ENCODE assay signal across 27 mouse cellular contexts in genomic region chr1:149949334-149949733, GRCm38 (mm10). TPM values are rescaled to one million over a fixed set of nuclear protein-coding genes. Genes with fewer than 3 reads are reported as not detected.
DNase-seq lines count a peak whose midpoint lies in the region; ATAC-seq lines count a peak whose summit lies in the region.
"Had no signal": no experiment of that assay in that cellular context is flagged by ENCODE, and none has a peak within 500 bp of the region (broad histone marks: within the 10 kb centered on the region; RNA-seq: fewer than 3 reads in every experiment).

No protein-coding gene starts in this region.

- H3K9me3 ChIP-seq in stomach, embryonic 14.5 days (ENCODE audit: control insufficient read depth, low read depth, low read length): no peaks in the 10 kb centered on the region
- H3K9me3 ChIP-seq: embryonic facial prominence, embryonic 10.5 days; embryonic facial prominence, embryonic 13.5 days; hindbrain, embryonic 12.5 days; hindbrain, embryonic 15.5 days had no signal

- DNase-seq in 3T3-L1 (ENCODE audit: low read depth, low spot score): peak; percentile 36
- peak; percentile 58 for DNase-seq in 416B (ENCODE audit: low read depth)
- DNase-seq in NIH3T3 (ENCODE audit: low read depth): peak; percentile 62
- no peak for DNase-seq in lung, postnatal 14 days
- DNase-seq in testis, postnatal 10 days (ENCODE audit: low spot score): no peak
- DNase-seq: adrenal gland, postnatal 10 days; adrenal gland, postnatal 36 days; B cell, adult 2 months; cerebellum, adult 11 months; cerebellum, adult 2 months; cerebellum, adult 9-11 months; cerebellum, postnatal 36 days; embryo, embryonic 11 days; forebrain, postnatal 0 days; gastrocnemius, adult 2 months; gastrocnemius, postnatal 14 days; heart, adult 11 months had no signal

- no peak overlapping the region for H3K4me3 ChIP-seq in stomach, embryonic 14.5 days (ENCODE audit: low read depth, low read length)
- H3K4me3 ChIP-seq: embryonic facial prominence, embryonic 10.5 days; embryonic facial prominence, embryonic 13.5 days; gastrocnemius, adult 2 months; hindbrain, embryonic 12.5 days; hindbrain, embryonic 15.5 days had no signal

- ATAC-seq in stomach, embryonic 14.5 days (ENCODE audit: insufficient number of reproducible peaks, insufficient read depth, low FRiP score, low read depth): peak; percentile 14; the same call in 1 of the 2 replicates
- no peak for ATAC-seq in inflammation-experienced regulatory T-cells, adult 6 months
- ATAC-seq in erythroid progenitor cell, adult 5-6 weeks (replicated peaks; ENCODE audit: low FRiP score, poor library complexity, severe bottlenecking): no peak
- ATAC-seq: forebrain, embryonic 14.5 days; forebrain, postnatal 0 days; Patski had no signal

- no peaks in the 10 kb centered on the region for H3K36me3 ChIP-seq in stomach, embryonic 14.5 days (ENCODE audit: control insufficient read depth, insufficient read depth, low read length)
- H3K36me3 ChIP-seq: embryonic facial prominence, embryonic 10.5 days; embryonic facial prominence, embryonic 13.5 days; hindbrain, embryonic 12.5 days; hindbrain, embryonic 15.5 days had no signal

- no peak overlapping the region for H3K4me2 ChIP-seq in stomach, embryonic 14.5 days (replicated peaks; ENCODE audit: low read depth, low read length)
- H3K4me2 ChIP-seq: embryonic facial prominence, embryonic 13.5 days; heart, embryonic 11.5 days; hindbrain, embryonic 12.5 days; hindbrain, embryonic 15.5 days had no signal

- H3K27me3 ChIP-seq in stomach, embryonic 14.5 days (ENCODE audit: control insufficient read depth, insufficient read depth, low read length): no peaks in the 10 kb centered on the region
- H3K27me3 ChIP-seq: embryonic facial prominence, embryonic 13.5 days; hindbrain, embryonic 12.5 days; hindbrain, embryonic 15.5 days; Patski had no signal

- H3K9ac ChIP-seq in stomach, embryonic 14.5 days (replicated peaks; ENCODE audit: low read depth, low read length): no peak overlapping the region
- H3K9ac ChIP-seq: embryonic facial prominence, embryonic 13.5 days; forebrain, postnatal 0 days; hindbrain, embryonic 12.5 days; hindbrain, embryonic 15.5 days had no signal

- H3K27ac ChIP-seq in stomach, embryonic 14.5 days (ENCODE audit: low read length): no peak overlapping the region
- H3K27ac ChIP-seq: embryonic facial prominence, embryonic 10.5 days; embryonic facial prominence, embryonic 13.5 days; gastrocnemius, adult 2 months; hindbrain, embryonic 12.5 days; hindbrain, embryonic 15.5 days had no signal

- H3K4me1 ChIP-seq in stomach, embryonic 14.5 days (ENCODE audit: control insufficient read depth, insufficient read depth, low read length): peaks cover 10% of the 10 kb centered on the region
- H3K4me1 ChIP-seq: hindbrain, embryonic 12.5 days; hindbrain, embryonic 15.5 days had no signal

- 71% methylated on average over 1 of the region's 1 CpGs for WGBS in stomach, embryonic 14.5 days

RNA-seq across cellular contexts. Expression of gene Pla2g4a, which starts 11.8 kb away (rescaled TPM):
- polyA plus RNA-seq in stomach, embryonic 14.5 days (2014; fragmentation: Nextera tagmentation; extraction: Ambion mirVana): 42.7 and 44.4 TPM in 2 replicates
- under 1 TPM in 1 of 3 experiments, not detected in 2; 0.58 TPM for polyA plus RNA-seq in inflammation-experienced regulatory T-cells, adult 6 months (2017; shearing (Covaris generic))
- total RNA-seq in erythroid progenitor cell, adult 5-6 weeks (2015; ENCODE audit: low replicate concordance): 5.4 and 9.4 TPM in 2 replicates
- total RNA-seq in erythroid progenitor cell, adult 5-6 weeks (2017; ENCODE audit: low replicate concordance): 6.6 and 8.1 TPM in 2 replicates

Comparison
In these comparisons a context has a peak if more than half of its experiments do, and no peak if none do; other contexts are left out.
1. DNase-seq: peak in 3T3-L1 (single experiment), 416B (single experiment) and NIH3T3 (single experiment); none in lung, postnatal 14 days (single experiment) and testis, postnatal 10 days (single experiment).
2. RNA of gene Pla2g4a, which starts 11.8 kb away (polyA plus RNA-seq): 42.7 to 44.4 TPM in stomach, embryonic 14.5 days; 0.58 TPM in inflammation-experienced regulatory T-cells, adult 6 months; every median in the first group is over 10 times any median in the second.